Mouse (Mus musculus): ENCODE measurements around the gene Pom121l2.

Gene Pom121l2

GRCm38 (mm10) chr13:21994896-21995295, 13.9 kb downstream of the Pom121l2 start:
- DNase-seq: no peak

- DNase-seq: peak; percentile 49 to 51
Observed at GRCm38 (mm10) chr13:21995331-21995914, 14.4 kb downstream of the Pom121l2 start.

- DNase-seq: peak in 1 of 2 experiments; percentile 29
Observed at GRCm38 (mm10) chr13:21996101-21996839, 15.3 kb downstream of the Pom121l2 start.

GRCm38 (mm10) chr13:21996840-21997185, 15.8 kb downstream of the Pom121l2 start:
- DNase-seq: no peak

- DNase-seq: no peak
Observed at GRCm38 (mm10) chr13:21997201-21997820, 16.3 kb downstream of the Pom121l2 start.

GRCm38 (mm10) chr13:21997821-21998220, 16.8 kb downstream of the Pom121l2 start:
- no peak for DNase-seq

GRCm38 (mm10) chr13:21998412-21998811, 17.4 kb downstream of the Pom121l2 start:
- no peak for DNase-seq

GRCm38 (mm10) chr13:21999147-21999546, 18.2 kb downstream of the Pom121l2 start:
- no peak for DNase-seq

GRCm38 (mm10) chr13:22001346-22001745, 20.4 kb downstream of the Pom121l2 start:
- DNase-seq: no peak

GRCm38 (mm10) chr13:22001823-22002222, 20.8 kb downstream of the Pom121l2 start:
- peak in 1 of 2 experiments; percentile 37 for DNase-seq

GRCm38 (mm10) chr13:22005605-22006333, 24.8 kb downstream of the Pom121l2 start:
- DNase-seq: peak; percentile 64 to 68

- DNase-seq: peak; percentile 41 to 68
Observed at GRCm38 (mm10) chr13:22006334-22007120, 25.5 kb downstream of the Pom121l2 start.

GRCm38 (mm10) chr13:22007121-22007510, 26.1 kb downstream of the Pom121l2 start:
- DNase-seq: no peak

- no peak for DNase-seq
Observed at GRCm38 (mm10) chr13:22007872-22008271, 26.9 kb downstream of the Pom121l2 start.

GRCm38 (mm10) chr13:22008707-22009106, 27.7 kb downstream of the Pom121l2 start:
- no peak for DNase-seq

- DNase-seq: no peak
Observed at GRCm38 (mm10) chr13:22009642-22010041, 28.6 kb downstream of the Pom121l2 start, which contains the start of gene Prss16. Gene Prss16, minus strand, starts transcription at chr13:22009742.

GRCm38 (mm10) chr13:22013716-22014115, 32.7 kb downstream of the Pom121l2 start:
- DNase-seq: no peak

GRCm38 (mm10) chr13:22014411-22014845, 33.4 kb downstream of the Pom121l2 start:
- peak in 1 of 2 experiments; percentile 22 for DNase-seq

- peak; percentile 70 to 82 for DNase-seq
Observed at GRCm38 (mm10) chr13:22015479-22016450, 34.8 kb downstream of the Pom121l2 start.

- no peak for DNase-seq
Observed at GRCm38 (mm10) chr13:22019934-22020835, 39.2 kb downstream of the Pom121l2 start.

All from lung, postnatal 4 days (tissue).